In genomic region chr6:88838613-88839012, GRCm38 (mm10) we compare ENCODE assay signal across 20 mouse cellular contexts.
"Had no signal": no experiment of that assay in that cellular context is flagged by ENCODE, and none has a peak within 500 bp of the region (broad histone marks: within the 10 kb centered on the region; RNA-seq: fewer than 3 reads in every experiment).

No protein-coding gene starts in this region.

- ATAC-seq: midbrain, embryonic 13.5 days; midbrain, embryonic 16.5 days had no signal

- DNase-seq: kidney, adult 9 months; kidney, postnatal 14 days; kidney, postnatal 4 days; left cerebral cortex, postnatal 4 days; lung, adult 2 months; lung, postnatal 14 days; lung, postnatal 4 days; retina, postnatal 1 day; right cerebral cortex, postnatal 25 days; spleen, adult 18-20 months; thymus, postnatal 25 days had no signal

- H3K4me3 ChIP-seq: limb, embryonic 12.5 days; limb, embryonic 15.5 days; midbrain, embryonic 10.5 days; midbrain, embryonic 13.5 days; myocyte; neural tube, embryonic 13.5 days; stomach, embryonic 15.5 days had no signal

- H3K9ac ChIP-seq: limb, embryonic 12.5 days; limb, embryonic 15.5 days; midbrain, embryonic 13.5 days; neural tube, embryonic 13.5 days; stomach, embryonic 15.5 days had no signal

- H3K9me3 ChIP-seq: limb, embryonic 12.5 days; limb, embryonic 15.5 days; midbrain, embryonic 10.5 days; midbrain, embryonic 13.5 days; neural tube, embryonic 13.5 days; stomach, embryonic 15.5 days had no signal

- H3K27me3 ChIP-seq: limb, embryonic 12.5 days; limb, embryonic 15.5 days; midbrain, embryonic 13.5 days; neural tube, embryonic 13.5 days; stomach, embryonic 15.5 days had no signal

- H3K4me2 ChIP-seq: limb, embryonic 12.5 days; limb, embryonic 15.5 days; liver, embryonic 11.5 days; midbrain, embryonic 13.5 days; neural tube, embryonic 13.5 days; stomach, embryonic 15.5 days had no signal

- H3K27ac ChIP-seq: limb, embryonic 12.5 days; limb, embryonic 15.5 days; midbrain, embryonic 10.5 days; midbrain, embryonic 13.5 days; neural tube, embryonic 13.5 days; stomach, embryonic 15.5 days had no signal
